Mouse (Mus musculus) heart, embryonic 14.5 days (tissue): Measurements from ENCODE around the gene Sox2. TPM values are rescaled to one million over a fixed set of nuclear protein-coding genes. Genes with fewer than 3 reads are reported as not detected.

Source experiments
- ATAC-seq: fragments of 200-750 bp; cut with Nextera tagmentation; 2 replicates; pipeline ENCODE4 v1.8.0; 2017; ENCODE audit warnings: low read depth, moderate TSS enrichment; ENCODE audit not compliant: insufficient number of reproducible peaks, insufficient read depth, low FRiP score
- H3K27ac ChIP-seq, 2 experiments: fragments of 200-500 bp in 1 of 2; fragments of 300-500 bp in 1 of 2; sonication (generic) in 1 of 2; replicated peaks in 1 of 2; 2 replicates each; pipeline ENCODE4 v1.5.1; 2012 to 2014; ENCODE audit warnings: low read depth in 2 of 2, low read length in 2 of 2, control low read depth in 1 of 2, mild to moderate bottlenecking in 1 of 2, mixed read lengths in 1 of 2; ENCODE audit not compliant: control insufficient read depth in 1 of 2, insufficient read depth in 1 of 2
- H3K27me3 ChIP-seq: fragments of 300-500 bp; sonication (generic); 2 replicates; pipeline ENCODE4 v1.6.1; 2014; ENCODE audit warnings: mild to moderate bottlenecking, low read length, control low read depth; ENCODE audit not compliant: control insufficient read depth, insufficient read depth
- H3K36me3 ChIP-seq: fragments of 300-500 bp; sonication (generic); 2 replicates; pipeline ENCODE4 v1.6.1; 2014; ENCODE audit warnings: mild to moderate bottlenecking, control low read depth, low read length, mixed read lengths; ENCODE audit not compliant: control insufficient read depth, insufficient read depth
- H3K4me1 ChIP-seq, 2 experiments: fragments of 200-500 bp in 1 of 2; fragments of 300-500 bp in 1 of 2; sonication (generic) in 1 of 2; 2 replicates each; pipeline ENCODE4 v1.6.1; 2012 to 2014; ENCODE audit warnings: low read length in 2 of 2, control low read depth in 1 of 2, mixed read lengths in 1 of 2; ENCODE audit not compliant: control insufficient read depth in 2 of 2, insufficient read depth in 2 of 2
- H3K4me2 ChIP-seq: fragments of 300-500 bp; sonication (generic); 2 replicates; pipeline ENCODE4 v1.6.1; 2014; ENCODE audit warnings: mild to moderate bottlenecking, low read length
- H3K4me3 ChIP-seq, 2 experiments: fragments of 200-500 bp in 1 of 2; fragments of 300-500 bp in 1 of 2; sonication (generic) in 1 of 2; 2 replicates each; pipeline ENCODE4 v1.5.1; 2012 to 2014; ENCODE audit warnings: low read length in 2 of 2, mild to moderate bottlenecking in 2 of 2, control low read depth in 1 of 2, low read depth in 1 of 2, moderate library complexity in 1 of 2; ENCODE audit not compliant: control insufficient read depth in 1 of 2, insufficient read depth in 1 of 2
- H3K9ac ChIP-seq: fragments of 300-500 bp; sonication (generic); 2 replicates; pipeline ENCODE4 v1.6.1; 2014; ENCODE audit warnings: mild to moderate bottlenecking, low read length
- H3K9me3 ChIP-seq: fragments of 300-500 bp; sonication (generic); 2 replicates; pipeline ENCODE4 v1.6.1; 2016; ENCODE audit warnings: low read length, control low read depth; ENCODE audit not compliant: control insufficient read depth
- WGBS: fragments of 180-500 bp; shearing (Covaris S2); extraction: QIAGEN DNeasy Blood & Tissue Kit; methylation state at CpG from one replicate; pipeline ENCODE4 v1.1.7; 2014; 5-methylcytosine and 5-hydroxymethylcytosine counted together
- polyA plus RNA-seq: library from polyadenylated mRNA; unstranded; fragments of >200 nt; fragmentation: Nextera tagmentation; extraction: Ambion mirVana; gene quantifications from 2 replicates; pipeline ENCODE4 v1.2.1, GENCODE M21; 2014

Gene Sox2
- polyA plus RNA-seq, 1 experiment from 2014 or later: 0.24 TPM

DNA sequence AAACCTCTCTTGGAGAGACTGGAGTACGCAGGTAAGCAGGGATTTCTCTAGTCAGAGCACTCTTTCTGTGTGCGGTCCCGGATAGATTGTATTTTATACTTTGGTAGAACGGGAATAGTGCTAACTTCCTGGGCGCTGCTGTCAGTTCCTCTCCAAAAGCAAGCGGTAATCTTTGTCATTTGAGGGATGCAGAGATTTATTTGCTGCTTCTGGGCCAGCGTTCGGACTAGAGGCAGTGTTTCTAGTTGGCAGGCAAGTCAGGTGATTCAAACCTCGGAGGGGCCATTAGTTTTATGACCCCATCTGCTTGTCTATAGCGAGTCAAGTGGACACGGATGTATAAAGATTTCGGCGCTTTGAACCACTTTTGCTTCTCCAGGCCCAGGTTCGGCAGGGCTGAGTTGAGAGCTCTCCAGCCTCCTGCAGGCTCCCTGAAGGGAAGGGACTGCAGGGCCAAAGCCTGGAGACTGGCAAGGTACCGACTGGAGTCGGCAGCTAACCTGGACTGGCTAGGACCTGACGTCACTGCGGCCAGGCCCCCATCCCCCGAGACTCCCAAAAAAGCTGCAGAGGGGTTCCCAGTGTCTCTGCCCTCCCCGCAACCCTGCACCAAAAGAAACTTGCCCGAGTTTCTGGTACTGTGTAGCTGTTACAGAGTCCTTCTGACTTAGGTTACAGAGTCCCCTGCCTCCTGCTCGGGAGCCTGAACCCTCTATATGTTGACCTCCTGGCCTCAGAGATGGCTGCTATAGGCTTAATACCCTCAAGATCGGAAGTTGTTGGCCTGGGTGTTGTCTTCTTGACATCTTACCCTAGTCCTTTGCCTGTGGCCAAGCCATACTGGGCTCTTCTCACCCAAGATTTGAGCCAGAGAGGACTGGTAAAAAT, 6.9 kb downstream of the Sox2 start:
- H3K27ac ChIP-seq: no peak overlapping the region
- H3K4me2 ChIP-seq: no peak overlapping the region
- H3K9ac ChIP-seq: no peak overlapping the region
- no peaks in the 10 kb centered on the region for H3K36me3 ChIP-seq
- H3K27me3 ChIP-seq: peaks cover 98% of the 10 kb centered on the region
- no peaks in the 10 kb centered on the region for H3K9me3 ChIP-seq
- ATAC-seq: no peak
- H3K4me1 ChIP-seq: no peaks in the 10 kb centered on the region
- no peak overlapping the region for H3K4me3 ChIP-seq
- WGBS: 5% methylated on average over 23 of the region's 23 CpGs

DNA sequence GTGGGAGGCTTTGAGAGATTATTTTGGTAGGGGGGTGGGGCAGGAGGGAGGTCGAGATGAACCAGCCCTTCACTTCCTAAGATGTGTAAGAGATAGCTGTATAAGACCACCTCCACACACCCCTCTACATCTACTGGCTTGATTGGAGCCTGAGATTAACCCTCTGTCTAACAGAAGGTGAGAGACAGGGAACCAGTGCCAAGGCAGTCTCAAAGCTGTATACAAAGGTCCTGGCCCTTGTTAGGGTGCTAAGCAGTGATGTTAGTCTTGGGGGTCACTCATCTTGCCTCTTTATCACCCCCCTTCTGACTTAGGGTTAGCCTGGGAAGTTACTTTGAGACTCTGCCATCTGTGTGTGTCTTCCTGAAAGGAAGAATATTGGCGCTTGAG, 7.5 kb downstream of the Sox2 start:
- no peak overlapping the region for H3K4me3 ChIP-seq
- H3K27ac ChIP-seq: no peak overlapping the region
- no peak overlapping the region for H3K4me2 ChIP-seq
- no peaks in the 10 kb centered on the region for H3K36me3 ChIP-seq
- WGBS: 33% methylated on average over 2 of the region's 2 CpGs
- H3K9ac ChIP-seq: no peak overlapping the region
- H3K9me3 ChIP-seq: no peaks in the 10 kb centered on the region
- H3K4me1 ChIP-seq: no peaks in the 10 kb centered on the region
- no peak for ATAC-seq
- H3K27me3 ChIP-seq: peaks cover 100% of the 10 kb centered on the region

DNA sequence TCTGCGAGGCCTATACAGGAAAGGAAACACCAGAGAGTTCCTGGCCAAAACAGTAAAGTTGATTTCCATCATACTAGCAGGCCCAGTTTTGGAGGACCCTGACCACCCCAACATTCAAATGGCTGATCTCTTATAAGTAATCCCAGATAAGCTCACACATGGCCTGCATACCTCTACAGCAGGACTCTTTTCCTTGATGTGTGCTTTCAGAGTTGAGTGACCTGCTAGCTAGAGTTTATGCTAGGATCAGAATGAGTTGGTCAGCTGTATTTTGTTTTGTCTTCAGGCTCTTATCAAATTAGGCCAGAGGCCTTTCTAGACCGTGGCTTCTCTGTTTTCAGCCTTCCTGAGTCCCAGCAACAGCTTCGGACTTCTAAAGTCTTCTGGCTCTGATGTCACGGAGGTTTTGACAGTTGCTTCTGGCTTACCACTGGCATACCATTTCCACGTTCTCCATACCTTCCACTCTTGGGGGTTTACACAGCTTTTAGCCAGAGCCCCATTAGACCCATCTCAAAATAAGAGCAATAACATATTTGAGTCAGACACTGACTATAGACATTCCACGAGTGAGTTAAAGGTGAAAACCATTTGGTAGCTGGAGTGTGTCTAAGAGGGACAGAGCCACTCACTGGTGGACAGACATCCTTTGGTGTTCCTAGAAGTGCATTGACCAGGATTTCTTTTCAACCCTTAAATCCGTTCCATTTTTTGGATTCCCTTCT, 8.2 kb downstream of the Sox2 start:
- H3K27me3 ChIP-seq: peaks cover 99% of the 10 kb centered on the region
- 47% methylated on average over 7 of the region's 7 CpGs for WGBS
- H3K27ac ChIP-seq: no peak overlapping the region
- no peak overlapping the region for H3K4me3 ChIP-seq
- H3K4me1 ChIP-seq: 0 out of 4 replicates have a peak, but pooled peaks cover 0 to 3% of the 10 kb centered on the region in 2 experiments
- no peak overlapping the region for H3K4me2 ChIP-seq
- H3K36me3 ChIP-seq: no peaks in the 10 kb centered on the region
- H3K9me3 ChIP-seq: no peaks in the 10 kb centered on the region
- H3K9ac ChIP-seq: no peak overlapping the region
- ATAC-seq: no peak

GRCm38 (mm10) chr3:34658966-34659535, 8.8 kb downstream of the Sox2 start:
- H3K4me1 ChIP-seq: peaks cover 2 to 9% of the 10 kb centered on the region in 2 experiments; a peak in 2 of 4 replicates
- H3K27me3 ChIP-seq: peaks cover 99% of the 10 kb centered on the region
- H3K4me3 ChIP-seq: no peak overlapping the region
- H3K9ac ChIP-seq: no peak overlapping the region
- H3K9me3 ChIP-seq: no peaks in the 10 kb centered on the region
- 52% methylated on average over 8 of the region's 8 CpGs for WGBS
- H3K27ac ChIP-seq: no peak overlapping the region
- H3K36me3 ChIP-seq: no peaks in the 10 kb centered on the region
- H3K4me2 ChIP-seq: no peak overlapping the region
- no peak for ATAC-seq

- no peak overlapping the region for H3K9ac ChIP-seq
- no peak for ATAC-seq
- no peaks in the 10 kb centered on the region for H3K36me3 ChIP-seq
- H3K9me3 ChIP-seq: no peaks in the 10 kb centered on the region
- peaks cover 98% of the 10 kb centered on the region for H3K27me3 ChIP-seq
- H3K4me3 ChIP-seq: no peak overlapping the region
- H3K27ac ChIP-seq: no peak overlapping the region
- no peak overlapping the region for H3K4me2 ChIP-seq
- peaks cover 5 to 12% of the 10 kb centered on the region in 2 experiments; a peak in 2 of 4 replicates for H3K4me1 ChIP-seq
- 15% methylated on average over 6 of the region's 6 CpGs for WGBS
These were observed 9.7 kb downstream of the Sox2 start for GRCm38 (mm10) chr3:34659861-34660260.

GRCm38 (mm10) chr3:34660542-34661290, 10.5 kb downstream of the Sox2 start:
- Histone ChIP-seq H3K4me2 (no peak overlapping the region), H3K9me3 (no peaks in the 10 kb centered on the region), H3K9ac (no peak overlapping the region), H3K4me3 (no peak overlapping the region), H3K27ac (no peak overlapping the region), H3K4me1 (peaks cover 8 to 12% of the 10 kb centered on the region in 2 experiments; a peak in 2 of 4 replicates), H3K36me3 (no peaks in the 10 kb centered on the region), H3K27me3 (peaks cover 98% of the 10 kb centered on the region)
- no peak for ATAC-seq
- 5% methylated on average over 14 of the region's 14 CpGs for WGBS
